ENCODE assay signal across 8 mouse cellular contexts in the genomic region with DNA sequence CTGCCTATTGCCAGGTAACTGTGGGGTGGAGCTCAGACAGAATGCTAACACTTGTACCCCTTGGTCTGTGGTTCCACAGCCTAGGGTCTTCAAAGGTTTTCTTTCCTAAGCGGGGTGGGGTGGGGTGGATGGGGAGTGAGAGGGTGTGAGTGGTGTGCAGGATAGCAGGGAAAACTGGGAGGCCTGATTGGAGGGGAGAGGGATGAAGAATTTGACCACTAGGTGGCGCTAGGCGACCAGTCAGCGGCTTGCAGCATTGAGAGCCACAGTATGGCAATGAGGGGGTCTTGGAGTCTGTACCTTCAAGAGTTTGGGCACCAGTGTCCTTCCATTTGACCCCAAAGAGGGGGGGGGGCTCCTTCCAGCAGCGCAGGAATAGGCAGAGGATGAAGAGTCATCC. TPM values are rescaled to one million over a fixed set of nuclear protein-coding genes. Genes with fewer than 3 reads are reported as not detected.
DNase-seq lines count a peak whose midpoint lies in the region; ATAC-seq lines count a peak whose summit lies in the region.

No protein-coding gene starts in this region.

- 0 out of 2 replicates have a peak, but pooled peaks have one; percentile 16 for ATAC-seq in embryonic facial prominence, embryonic 13.5 days (ENCODE audit: insufficient number of reproducible peaks, insufficient read depth, low FRiP score, low TSS enrichment, low read depth)
- peak; percentile 67 for ATAC-seq in kidney, embryonic 15.5 days (replicated peaks; ENCODE audit: low FRiP score)

- H3K4me3 ChIP-seq in embryonic facial prominence, embryonic 13.5 days, result no peak overlapping the region
- no peak overlapping the region for H3K4me3 ChIP-seq in kidney, embryonic 15.5 days (replicated peaks)

- no peaks in the 10 kb centered on the region for H3K9me3 ChIP-seq in embryonic facial prominence, embryonic 13.5 days
- no peaks in the 10 kb centered on the region for H3K9me3 ChIP-seq in kidney, embryonic 15.5 days (replicated peaks)

- H3K9ac ChIP-seq in embryonic facial prominence, embryonic 13.5 days, result no peak overlapping the region
- H3K9ac ChIP-seq in kidney, embryonic 15.5 days, result no peak overlapping the region

- peaks cover 17% of the 10 kb centered on the region; the same call in 1 of the 2 replicates for H3K27me3 ChIP-seq in embryonic facial prominence, embryonic 13.5 days
- H3K27me3 ChIP-seq in kidney, embryonic 15.5 days, result 0 out of 2 replicates have a peak, but pooled peaks cover 7% of the 10 kb centered on the region
- H3K27me3 ChIP-seq in splenic B cell, adult 2 months (ENCODE audit: control insufficient read depth, insufficient read depth, low read length, poor library complexity, severe bottlenecking), result no peaks in the 10 kb centered on the region

- no peak overlapping the region for H3K4me2 ChIP-seq in embryonic facial prominence, embryonic 13.5 days
- H3K4me2 ChIP-seq in kidney, embryonic 15.5 days, result no peak overlapping the region

- no peaks in the 10 kb centered on the region for H3K36me3 ChIP-seq in embryonic facial prominence, embryonic 13.5 days
- H3K36me3 ChIP-seq in kidney, embryonic 15.5 days, result no peaks in the 10 kb centered on the region
- no peaks in the 10 kb centered on the region for H3K36me3 ChIP-seq in splenic B cell, adult 2 months (ENCODE audit: control insufficient read depth, insufficient read depth, low read length, poor library complexity, severe bottlenecking)

- 0 out of 2 replicates have a peak, but pooled peaks cover 2% of the 10 kb centered on the region for H3K4me1 ChIP-seq in embryonic facial prominence, embryonic 13.5 days
- no peaks in the 10 kb centered on the region for H3K4me1 ChIP-seq in kidney, embryonic 15.5 days

- no peak overlapping the region for H3K27ac ChIP-seq in embryonic facial prominence, embryonic 13.5 days
- no peak overlapping the region for H3K27ac ChIP-seq in kidney, embryonic 15.5 days

- 3% methylated on average over 5 of the region's 5 CpGs for WGBS in embryonic facial prominence, embryonic 13.5 days
- WGBS in kidney, embryonic 15.5 days, result 3% methylated on average over 5 of the region's 5 CpGs

- DNase-seq in 3134 (ENCODE audit: extremely low read depth, insufficient read length, low spot score), result peak; percentile 31
- peak; percentile 72 for DNase-seq in adrenal gland, postnatal 25 days
- peak; percentile 73 for DNase-seq in heart, adult 8-10 months (ENCODE audit: low spot score)
- DNase-seq in liver, result peak; percentile 65
- peak; percentile 85 for DNase-seq in neural tube, embryonic 10.5 days (ENCODE audit: extremely low spot score, low spot score)
- DNase-seq in splenic B cell, adult 2 months (ENCODE audit: low read depth, low spot score), result peak; percentile 83

RNA-seq across cellular contexts. Expression of a gene that starts 35.9 kb away (rescaled TPM):
- 11.8 and 13.1 TPM in 2 replicates for total RNA-seq in adrenal gland, postnatal 25 days (2021)
- polyA plus RNA-seq in embryonic facial prominence, embryonic 13.5 days (2015; fragmentation: Nextera tagmentation; extraction: Ambion mirVana), result 6.6 and 7.3 TPM in 2 replicates
- total RNA-seq in heart, adult 8-10 months (2022), result 1 to 10 TPM; 3.1 to 4.2 (median 3.6) TPM
- polyA plus RNA-seq in kidney, embryonic 15.5 days (2015; fragmentation: Nextera tagmentation; extraction: Ambion mirVana), result 7.6 and 7.9 TPM in 2 replicates

Comparison
In these comparisons a context has a peak if more than half of its experiments do, and no peak if none do; other contexts are left out.
1. DNase-seq: peak in every context shown above with its lines; median percentile 85 in neural tube, embryonic 10.5 days; 83 in splenic B cell, adult 2 months; 73 in heart, adult 8-10 months; 72 in adrenal gland, postnatal 25 days; 65 in liver; 31 in 3134.